Mouse (Mus musculus): ENCODE data around the gene Thbs3.
"Not testable (repeated sequence)": the region's sequence is repeated elsewhere in the genome, so short reads cannot be mapped to it uniquely, and the experiment has no call there.

The Thbs3 gene

DNA sequence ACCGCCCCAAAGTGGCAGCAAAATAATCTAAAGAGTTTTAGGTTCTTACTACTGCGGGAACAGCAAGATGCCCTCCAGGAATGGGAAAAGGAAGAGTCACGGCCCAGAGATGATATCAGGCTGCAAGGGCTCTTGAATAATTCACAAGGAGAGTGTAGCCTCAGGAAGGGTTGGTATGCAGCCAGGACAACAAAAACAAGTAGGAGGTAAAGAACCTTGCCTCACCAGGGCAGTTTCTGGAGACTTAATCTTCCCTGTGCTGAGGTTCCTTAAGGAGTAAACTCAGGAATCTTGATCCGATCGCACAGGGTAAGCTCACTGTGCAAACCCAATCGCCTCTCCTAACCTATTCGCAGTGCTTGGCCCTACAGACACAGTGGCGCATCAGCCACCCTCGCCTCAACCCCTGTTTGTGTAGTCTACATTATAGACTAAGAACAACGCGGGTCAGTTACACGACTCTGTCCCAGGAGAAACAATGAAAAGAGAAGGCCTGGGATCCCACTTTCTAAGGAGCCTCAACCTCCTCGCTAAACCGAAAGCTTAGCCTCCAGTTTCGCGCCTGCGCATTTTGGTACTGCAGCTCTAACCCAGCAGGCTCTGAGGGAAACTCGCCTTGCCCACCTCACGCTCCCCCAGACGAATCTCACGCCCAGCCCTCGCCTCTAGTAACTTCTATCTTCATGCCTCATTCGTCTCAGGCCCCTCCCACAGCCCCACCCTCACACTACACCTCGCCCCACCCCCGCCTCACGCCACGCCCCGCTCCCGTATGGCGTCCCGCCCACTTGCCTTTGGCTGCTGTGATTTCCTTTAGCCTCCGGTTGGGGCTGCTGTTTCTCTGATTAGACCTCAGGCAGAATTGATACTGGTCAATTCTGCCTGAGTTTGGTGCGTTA, 18.8 kb upstream of the Thbs3 start:
- DNase-seq (ENCODE audit: extremely low spot score), result peak; percentile 97

DNA sequence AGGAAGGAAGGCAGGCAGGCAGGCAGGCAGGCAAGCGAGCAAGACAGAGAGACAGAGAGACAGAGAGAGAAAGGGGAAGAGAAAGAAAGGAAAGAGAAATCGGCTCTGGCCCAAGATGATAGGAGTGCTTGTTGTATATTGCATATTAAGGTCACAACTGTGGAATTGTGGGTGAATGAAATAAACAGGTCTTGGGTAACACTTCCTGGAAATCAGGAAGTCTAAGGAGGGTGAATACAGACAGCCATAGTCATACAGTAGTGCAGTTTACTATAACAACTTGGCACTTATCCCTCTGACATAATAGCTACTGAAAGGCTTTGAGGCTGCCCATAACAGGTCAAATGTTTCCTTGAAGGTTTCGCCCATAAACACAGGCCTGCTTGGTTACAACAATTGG, 15.1 kb upstream of the Thbs3 start:
- no peak for DNase-seq (ENCODE audit: extremely low spot score)

DNA sequence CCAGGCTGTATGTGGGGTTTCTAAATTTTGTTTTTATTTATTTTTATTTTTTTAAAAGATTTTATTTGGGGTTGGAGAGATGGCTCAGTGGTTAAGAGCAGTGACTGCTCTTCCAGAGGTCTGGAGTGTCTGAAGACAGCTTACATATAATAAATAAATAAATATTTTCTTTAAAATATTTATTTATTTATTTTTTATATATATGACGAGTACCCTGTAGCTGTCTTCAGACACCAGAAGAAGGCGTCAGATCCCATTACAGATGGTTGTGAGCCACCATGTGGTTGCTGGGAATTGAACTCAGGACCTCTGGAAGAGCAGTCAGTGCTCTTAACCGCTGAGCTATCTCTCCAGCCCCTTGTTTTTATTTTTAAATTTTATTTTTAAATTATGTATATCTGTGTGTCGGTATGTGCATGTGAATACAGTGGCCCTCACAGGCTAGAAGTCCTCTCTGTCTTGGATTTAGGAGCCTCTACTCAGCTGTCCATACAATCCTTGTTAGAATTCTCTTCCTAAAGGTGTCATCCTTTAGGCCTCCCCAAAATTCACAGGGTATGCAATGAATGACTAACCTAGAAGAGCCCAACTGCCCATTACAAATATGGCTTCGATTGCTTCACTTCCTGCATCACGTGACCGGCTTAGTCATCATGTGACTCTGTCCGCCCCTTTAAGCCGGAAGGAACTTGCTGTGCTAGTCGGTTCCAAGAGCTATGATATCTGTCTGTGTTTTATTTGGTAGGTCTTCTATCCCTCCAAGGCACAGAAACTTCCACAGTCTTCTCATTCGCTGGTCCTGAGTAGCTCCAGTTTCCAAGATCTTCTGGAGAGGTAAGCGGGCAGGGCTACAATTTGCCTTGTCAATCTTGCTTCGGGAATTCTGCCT, 12.5 kb upstream of the Thbs3 start, which contains the start of gene Gba:
Gene Gba (plus strand): TSS at position 676 of the 889 bp plus-strand sequence.
- peak; percentile 89 for DNase-seq (ENCODE audit: extremely low spot score)

DNA sequence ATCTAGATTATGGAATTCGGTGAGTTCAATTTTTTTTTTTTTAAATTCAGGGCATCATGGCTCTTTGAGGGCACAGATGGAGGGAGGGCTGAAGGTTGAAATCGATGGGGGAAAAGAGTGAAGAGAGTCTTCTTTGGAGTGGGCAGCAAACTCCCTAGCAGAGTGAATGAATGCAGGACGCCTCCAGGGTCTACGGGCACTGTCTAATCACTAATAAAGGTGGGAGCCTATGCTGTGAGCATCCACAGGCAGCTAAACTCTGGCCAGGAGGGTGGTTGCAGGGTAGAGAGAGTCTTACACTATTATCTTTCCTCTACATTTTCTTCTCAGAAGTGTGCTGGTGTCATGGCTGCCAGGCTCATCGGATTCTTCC, 11.9 kb upstream of the Thbs3 start:
- DNase-seq (ENCODE audit: extremely low spot score), result no peak

DNA sequence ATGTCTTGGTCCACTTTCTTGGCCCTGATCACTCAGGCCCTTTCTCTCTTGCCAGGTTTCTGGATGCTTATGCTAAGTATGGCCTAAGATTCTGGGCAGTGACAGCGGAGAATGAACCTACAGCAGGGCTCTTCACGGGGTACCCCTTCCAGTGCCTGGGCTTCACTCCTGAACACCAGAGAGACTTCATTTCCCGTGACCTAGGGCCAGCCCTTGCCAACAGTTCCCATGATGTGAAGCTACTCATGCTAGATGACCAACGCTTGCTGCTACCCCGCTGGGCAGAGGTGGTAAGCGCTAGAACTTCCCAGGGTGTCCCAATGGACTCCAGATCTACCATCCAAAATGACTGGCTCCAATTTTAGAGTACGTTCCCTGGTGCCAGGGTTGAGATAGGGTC, 8.9 kb upstream of the Thbs3 start:
- no peak for DNase-seq (ENCODE audit: extremely low spot score)

DNA sequence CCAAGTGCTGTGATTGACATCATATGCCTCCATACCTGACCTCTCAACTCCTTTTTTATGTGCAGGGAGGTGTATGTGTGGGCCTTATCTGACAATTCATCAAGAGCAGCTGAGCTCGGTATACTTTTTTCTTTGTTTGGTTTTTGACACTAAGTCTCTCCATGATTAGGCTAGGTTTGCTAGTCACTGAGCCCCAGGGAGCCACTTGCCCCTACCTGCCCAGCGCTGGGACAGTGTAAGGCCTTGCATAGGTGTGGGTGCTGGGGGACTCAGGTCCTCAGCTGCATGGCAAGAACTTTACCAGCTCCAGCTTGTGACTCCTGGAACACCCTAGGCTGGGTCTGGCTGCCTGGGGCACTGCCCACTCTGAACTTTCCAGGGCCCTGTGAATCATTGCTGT, 8.3 kb upstream of the Thbs3 start:
- DNase-seq (ENCODE audit: extremely low spot score), result no peak

DNA sequence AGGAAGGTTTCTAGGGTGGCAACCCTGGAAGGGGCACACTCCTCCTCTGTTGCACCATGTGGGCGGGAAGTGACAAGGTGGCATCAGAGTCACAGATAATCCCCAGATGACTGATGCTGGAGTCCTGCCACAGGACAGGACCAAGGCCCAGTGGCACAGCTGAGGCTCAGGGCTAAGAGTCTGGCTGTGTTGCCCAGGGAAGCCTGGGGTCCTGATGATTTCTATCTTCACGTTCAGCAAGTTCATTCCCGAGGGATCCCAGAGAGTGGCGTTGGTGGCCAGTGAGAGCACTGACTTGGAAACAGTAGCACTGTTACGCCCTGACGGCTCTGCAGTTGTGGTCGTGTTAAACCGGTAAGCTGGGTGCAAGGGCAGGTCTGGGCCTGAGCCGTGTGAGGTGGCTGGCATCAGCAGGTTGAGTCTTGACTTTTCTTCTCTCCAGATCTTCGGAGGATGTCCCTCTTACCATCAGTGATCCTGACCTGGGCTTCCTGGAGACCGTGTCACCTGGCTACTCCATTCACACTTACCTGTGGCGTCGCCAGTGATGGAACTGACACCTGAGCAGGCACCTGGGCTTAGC, 6.8 kb upstream of the Thbs3 start:
- no peak for DNase-seq (ENCODE audit: extremely low spot score)

DNA sequence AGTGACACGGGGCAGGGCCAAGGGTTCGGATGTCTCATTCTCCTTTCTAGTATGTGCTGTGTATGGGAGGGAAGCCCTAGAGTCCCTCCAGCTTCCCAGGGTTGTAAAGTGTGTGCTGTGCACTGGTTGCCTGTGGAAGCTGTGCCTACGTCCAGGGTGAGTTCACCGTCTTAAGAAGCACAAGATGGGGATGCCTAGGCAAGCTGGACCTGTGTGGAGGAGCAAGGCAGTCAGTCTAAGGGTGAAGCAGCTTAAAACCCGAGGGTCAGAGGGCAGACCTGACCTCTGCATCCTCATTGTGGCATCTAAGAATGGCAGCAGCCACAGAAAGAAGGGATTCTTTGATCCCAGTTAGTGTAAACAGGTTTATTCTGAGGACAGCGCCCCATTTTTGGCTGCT, 6.2 kb upstream of the Thbs3 start:
- DNase-seq (ENCODE audit: extremely low spot score), result no peak

DNA sequence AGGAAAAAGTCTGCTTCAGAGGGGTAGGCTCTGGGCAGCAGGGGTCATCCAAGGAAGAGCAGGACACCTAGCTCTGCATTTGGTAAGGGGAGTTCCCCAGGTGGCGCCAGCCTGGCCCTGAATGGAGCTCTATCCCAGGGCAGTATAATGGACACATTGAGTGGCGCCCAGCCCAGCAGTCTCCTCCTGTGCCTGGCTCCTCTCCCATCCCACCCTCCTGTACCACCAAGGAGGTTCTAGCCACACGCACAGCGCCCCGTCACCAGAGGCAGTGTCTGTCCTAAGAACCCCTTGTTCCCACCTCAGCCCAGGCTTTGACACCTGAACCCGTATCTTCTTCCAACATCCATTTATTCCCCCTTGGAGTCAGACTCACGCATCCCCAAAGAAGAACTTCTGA, 5.2 kb upstream of the Thbs3 start:
- no peak for DNase-seq (ENCODE audit: extremely low spot score)

DNA sequence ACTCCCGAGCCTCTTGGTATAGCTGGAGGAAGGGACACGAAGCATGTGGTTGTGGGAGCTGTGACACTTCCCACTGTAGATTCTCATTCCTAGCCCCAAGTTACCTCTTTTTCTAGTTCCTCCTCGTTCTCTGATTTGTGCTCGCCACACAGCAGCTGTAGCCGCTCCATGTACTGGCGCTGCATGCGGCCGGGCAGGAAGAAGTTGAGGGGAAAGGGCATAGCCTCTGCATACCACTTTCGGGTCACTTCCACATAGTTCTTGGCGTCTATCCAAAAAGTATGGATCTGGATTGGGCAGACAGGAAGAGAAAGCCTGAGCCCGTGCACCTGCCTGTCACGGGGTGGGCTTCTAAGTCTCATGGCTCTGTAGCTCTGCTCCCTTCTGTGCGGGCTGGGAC, 4.8 kb upstream of the Thbs3 start:
- DNase-seq (ENCODE audit: extremely low spot score), result no peak

DNA sequence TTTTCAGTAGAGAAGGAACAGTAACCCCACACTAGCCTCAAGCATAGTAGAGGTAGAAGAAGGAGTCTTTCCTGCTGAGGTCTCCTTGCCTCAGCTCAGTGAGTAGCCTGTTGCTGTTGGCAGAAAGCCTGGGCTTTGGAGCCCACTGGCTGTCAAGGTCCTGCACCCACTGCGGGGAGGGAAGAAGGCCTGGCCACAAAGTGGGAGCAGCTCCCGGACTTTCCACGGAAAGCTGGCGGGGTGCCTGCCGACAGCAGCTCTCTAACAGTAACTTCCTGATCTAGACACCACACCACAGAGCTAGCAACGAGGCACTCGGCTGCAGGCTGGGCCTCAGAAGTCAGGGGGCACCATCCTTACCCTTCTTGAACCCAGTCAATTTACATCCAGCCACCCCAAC, 4.2 kb upstream of the Thbs3 start:
- no peak for DNase-seq (ENCODE audit: extremely low spot score)

DNA sequence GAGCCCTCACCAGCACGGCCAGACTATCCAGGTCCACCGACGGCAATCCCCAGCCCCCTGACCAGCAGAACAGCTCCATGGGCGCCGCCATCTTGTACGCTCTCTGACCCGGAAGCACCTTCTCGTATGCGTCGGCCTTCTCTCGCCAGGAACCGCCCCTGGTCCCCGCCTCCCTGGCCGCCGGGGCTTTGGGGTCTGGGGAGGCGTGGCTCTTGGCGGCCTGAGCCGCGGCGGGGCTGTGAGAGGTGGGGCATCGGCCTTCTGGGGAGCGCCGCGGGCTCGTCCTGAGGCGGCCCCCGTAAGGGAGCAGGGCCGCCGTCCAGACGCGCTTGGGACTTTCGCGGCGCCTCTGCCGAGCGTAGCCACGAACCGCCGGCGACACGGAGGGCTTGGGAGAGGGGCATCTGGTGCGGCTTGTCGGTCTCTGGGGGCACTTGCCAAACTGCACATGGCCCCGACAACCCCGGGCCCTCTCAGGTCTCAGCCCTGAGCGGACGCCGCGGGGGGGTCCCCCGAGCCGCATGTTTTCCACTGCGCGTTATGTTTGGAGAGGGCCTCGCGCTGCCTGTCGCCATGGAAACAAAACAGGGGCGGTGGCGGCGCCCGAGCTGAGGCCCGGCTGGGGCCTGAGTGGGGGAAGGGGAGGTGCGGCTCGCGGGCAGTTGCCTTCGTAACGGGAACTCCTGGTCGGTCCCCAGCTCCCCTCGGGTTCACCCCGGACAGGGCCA, 1.0 kb upstream of the Thbs3 start:
- DNase-seq (ENCODE audit: extremely low spot score), result peak; percentile 96

DNA sequence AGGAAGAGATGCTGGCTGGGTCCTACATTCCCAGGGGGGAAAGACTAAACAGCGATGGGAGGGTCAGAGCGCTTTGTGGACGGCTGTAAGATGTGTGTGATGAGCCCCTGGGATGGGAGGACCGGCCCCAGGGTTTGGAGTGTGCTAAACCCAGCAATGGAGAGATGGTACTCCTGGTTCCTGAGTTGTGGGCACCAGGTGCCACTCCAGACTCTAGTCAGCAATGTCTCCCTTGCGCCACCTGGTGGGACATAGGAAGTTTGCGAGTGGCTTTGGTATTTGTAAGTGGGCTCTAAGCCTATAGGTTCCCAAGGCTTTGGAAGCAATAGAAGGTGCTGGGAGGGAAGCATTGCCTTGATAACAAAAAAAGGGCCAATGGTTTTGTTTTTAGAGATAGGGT, 873 bp downstream of the Thbs3 start:
- peak; percentile 85 for DNase-seq (ENCODE audit: extremely low spot score)

DNA sequence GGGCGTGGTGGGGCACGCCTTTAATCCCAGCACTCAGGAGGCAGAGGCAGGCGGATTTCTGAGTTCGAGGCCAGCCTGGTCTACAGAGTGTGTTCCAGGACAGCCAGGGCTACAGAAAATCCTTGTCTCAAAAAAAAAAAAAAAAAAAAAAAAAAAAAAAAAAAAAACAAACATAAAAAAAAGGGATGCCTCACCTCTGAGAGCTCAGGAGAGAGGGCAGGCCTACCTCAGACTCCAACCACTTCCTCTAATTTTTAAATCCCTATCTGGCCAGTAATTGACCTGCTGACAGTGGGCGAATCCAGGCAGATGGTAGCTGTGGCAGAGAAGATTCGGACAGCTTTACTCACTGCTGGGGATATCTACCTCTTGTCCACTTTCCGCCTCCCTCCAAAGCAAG, 1.4 kb downstream of the Thbs3 start:
- DNase-seq (ENCODE audit: extremely low spot score), result not testable (repeated sequence)

DNA sequence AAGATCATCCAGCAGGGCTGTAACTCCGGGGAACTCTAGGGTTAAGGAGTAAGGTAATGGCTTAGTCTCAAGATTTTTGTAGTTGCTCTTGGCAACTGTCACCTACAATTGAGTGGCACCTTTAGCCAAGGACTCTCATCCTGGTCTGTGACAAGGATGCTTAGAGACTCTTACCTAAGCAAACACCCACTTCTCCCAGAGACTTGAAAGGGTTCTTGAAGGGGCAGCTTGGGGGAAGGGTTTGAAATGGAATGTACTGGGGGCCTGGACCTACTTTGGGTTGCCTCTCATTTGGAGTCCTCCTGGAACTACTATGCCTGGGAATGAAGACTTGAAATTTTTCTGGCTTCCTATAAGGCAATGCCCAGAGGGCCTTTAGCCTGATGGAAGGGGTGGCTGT, 3.3 kb downstream of the Thbs3 start:
- no peak for DNase-seq (ENCODE audit: extremely low spot score)

DNA sequence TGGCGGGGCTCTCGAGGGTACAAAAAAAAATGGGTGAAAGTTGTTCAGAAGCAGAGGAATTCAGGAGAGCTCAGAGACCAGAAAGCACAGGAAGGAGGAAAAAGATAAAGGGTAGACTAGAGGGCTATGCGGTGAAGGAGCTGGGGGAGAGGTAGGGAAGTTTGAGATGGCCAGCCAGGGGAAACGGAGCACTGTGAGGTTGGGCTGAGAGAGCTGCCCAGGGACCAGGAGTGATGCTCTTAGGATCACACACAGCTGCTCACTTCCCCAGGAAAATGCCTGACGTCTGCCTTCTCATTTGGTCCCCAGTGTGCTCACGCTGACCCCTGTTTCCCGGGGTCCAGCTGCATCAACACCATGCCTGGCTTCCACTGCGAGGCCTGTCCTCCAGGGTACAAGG, 4.6 kb downstream of the Thbs3 start:
- no peak for DNase-seq (ENCODE audit: extremely low spot score)

DNA sequence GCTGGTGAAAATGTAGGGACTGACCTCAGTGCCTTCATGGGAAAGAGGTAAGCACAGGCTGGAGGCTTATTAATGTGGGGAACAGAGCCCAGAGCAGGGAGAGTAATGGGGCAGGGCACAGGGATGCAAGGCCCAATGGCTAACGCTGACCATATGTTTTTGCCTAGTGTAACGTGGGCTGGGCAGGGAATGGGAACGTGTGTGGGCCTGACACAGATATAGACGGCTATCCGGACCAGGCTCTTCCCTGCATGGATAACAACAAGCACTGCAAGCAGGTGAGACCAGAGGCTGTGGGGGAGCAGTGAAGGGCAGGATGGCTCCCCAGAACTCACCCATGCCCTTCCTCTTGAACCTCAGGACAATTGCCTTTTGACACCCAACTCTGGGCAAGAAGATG, 6.2 kb downstream of the Thbs3 start:
- no peak for DNase-seq (ENCODE audit: extremely low spot score)

DNA sequence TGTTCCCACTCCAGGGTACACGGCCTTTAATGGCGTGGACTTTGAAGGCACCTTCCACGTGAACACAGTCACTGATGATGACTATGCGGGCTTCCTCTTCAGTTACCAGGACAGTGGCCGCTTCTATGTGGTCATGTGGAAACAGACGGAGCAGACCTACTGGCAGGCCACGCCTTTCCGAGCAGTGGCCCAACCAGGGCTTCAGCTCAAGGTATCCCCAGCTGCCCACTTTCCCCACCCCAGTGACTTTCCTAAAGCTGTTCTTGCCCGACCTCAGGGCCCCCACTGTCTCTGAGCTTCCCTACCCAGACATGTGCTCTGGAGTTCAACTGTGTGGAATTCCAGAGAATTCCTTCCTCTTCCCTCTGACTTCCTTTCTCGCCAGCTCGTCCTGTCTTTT, 9.8 kb downstream of the Thbs3 start:
- no peak for DNase-seq (ENCODE audit: extremely low spot score)

DNA sequence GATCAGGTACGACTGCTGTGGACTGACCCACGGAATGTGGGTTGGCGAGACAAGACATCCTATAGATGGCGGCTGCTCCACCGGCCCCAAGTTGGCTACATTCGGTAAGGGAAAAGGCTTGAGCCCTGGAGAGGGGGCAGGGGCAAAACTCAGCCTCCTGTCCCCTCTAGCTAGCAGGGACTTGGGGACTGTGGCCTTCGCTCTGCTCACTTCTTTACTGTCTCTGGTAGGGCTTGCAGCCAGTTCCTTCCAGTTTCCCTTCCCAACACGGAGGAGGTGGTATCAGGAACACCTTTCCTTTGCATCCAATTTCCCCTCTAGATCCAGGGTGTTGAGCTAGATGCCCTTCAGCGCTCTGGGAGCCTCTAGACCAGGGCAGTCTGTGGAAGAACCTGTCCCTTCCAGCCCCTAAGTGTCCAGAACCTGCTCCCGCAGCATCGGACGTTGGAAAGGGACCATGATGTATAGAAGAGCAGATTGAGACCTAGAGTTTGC, 10.4 kb downstream of the Thbs3 start:
- DNase-seq (ENCODE audit: extremely low spot score), result no peak

DNA sequence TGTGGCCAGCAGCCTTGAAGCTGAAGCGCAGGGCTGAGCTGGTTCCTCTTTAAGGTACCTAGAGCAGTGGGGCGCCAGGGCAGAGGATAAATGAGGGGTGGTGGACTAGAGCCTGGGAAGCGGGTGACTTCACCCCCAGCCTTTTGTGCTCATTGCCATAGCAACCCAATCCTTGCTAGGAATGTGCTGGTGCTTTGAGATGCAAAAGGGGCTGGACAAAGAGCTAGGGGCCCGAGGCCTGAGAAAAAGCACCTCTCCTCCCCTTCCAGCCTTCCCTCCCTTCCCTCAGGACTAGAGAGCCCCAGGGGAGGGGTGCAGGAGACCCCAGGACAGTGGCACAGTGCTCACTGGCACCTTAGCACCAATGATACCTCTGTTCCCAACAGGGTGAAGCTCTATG, 10.9 kb downstream of the Thbs3 start:
- DNase-seq (ENCODE audit: extremely low spot score), result peak; percentile 81

DNA sequence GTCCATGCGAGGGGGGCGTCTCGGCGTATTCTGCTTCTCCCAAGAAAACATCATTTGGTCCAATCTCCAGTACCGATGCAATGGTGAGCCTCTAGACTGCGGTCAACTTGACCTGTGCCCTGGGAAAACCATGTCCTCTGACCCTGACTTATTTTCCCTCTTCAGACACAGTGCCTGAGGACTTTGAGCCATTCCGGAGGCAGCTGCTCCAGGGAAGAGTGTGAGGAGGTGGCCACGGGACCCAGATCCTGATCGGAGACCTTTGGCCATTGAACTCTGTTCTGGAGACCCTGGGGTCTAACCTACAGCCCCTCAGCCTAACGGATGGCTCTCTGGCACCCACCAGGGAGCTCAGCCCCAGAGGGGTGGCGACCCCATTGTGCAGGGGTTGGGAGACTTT, 11.4 kb downstream of the Thbs3 start:
- no peak for DNase-seq (ENCODE audit: extremely low spot score)

DNA sequence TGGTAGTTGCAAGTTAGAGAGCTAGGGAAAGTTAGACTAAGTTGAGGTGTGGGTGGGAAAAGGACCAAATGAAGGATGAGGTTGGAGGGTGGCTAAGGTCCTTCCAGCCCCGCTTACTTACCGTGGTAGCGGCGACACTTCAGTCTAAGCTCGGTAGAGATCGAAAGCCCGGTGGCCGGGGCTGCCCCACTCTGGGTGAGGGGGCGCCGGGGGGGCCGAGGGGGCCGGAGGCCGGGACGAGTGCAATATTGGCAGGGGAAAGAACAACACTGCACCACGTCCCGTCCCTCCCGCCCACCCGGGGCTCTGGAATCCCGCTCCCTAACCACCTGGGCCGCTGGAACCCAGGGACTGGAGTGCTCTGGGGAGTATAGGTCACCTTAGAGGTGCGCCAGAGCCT, 11.9 kb downstream of the Thbs3 start, which contains the start of gene Mtx1:
Gene Mtx1 (minus strand): TSS at position 189 of the 400 bp plus-strand sequence.
- DNase-seq (ENCODE audit: extremely low spot score), result no peak
